Mouse (Mus musculus) small intestine, adult 2 months (tissue): Measurements from ENCODE around the gene D17H6S53E. TPM values are rescaled to one million over a fixed set of nuclear protein-coding genes. Genes with fewer than 3 reads are reported as not detected.
A peak's percentile ranks its signal among the peaks of the same experiment; 100 is the strongest.

Experiments used
- H3K27ac ChIP-seq: fragments of 200-500 bp; 2 replicates; pipeline ENCODE4 v1.5.1; 2012; ENCODE audit warnings: low read depth, low read length, control low read depth, inconsistent platforms; ENCODE audit not compliant: insufficient read depth
- H3K27me3 ChIP-seq: fragments of 200-500 bp; 2 replicates; pipeline ENCODE4 v1.6.1; 2012; ENCODE audit warnings: mild to moderate bottlenecking, moderate library complexity, low read length, inconsistent platforms; ENCODE audit not compliant: control insufficient read depth, insufficient read depth
- H3K36me3 ChIP-seq: fragments of 200-500 bp; 2 replicates; pipeline ENCODE4 v1.6.1; 2012; ENCODE audit warnings: mild to moderate bottlenecking, low read length, control low read depth, inconsistent platforms; ENCODE audit not compliant: control insufficient read depth, insufficient read depth
- H3K4me1 ChIP-seq: fragments of 200-500 bp; 2 replicates; pipeline ENCODE4 v1.6.1; 2012; ENCODE audit warnings: low read length, inconsistent platforms, mixed read lengths; ENCODE audit not compliant: control insufficient read depth, insufficient read depth, insufficient read length
- H3K4me3 ChIP-seq: fragments of 200-500 bp; 2 replicates; pipeline ENCODE4 v1.5.1; 2012; ENCODE audit warnings: low read depth, mild to moderate bottlenecking, control low read depth, inconsistent platforms, low read length, moderate library complexity
- CTCF ChIP-seq: fragments of 200-500 bp; IDR thresholded peaks from 2 replicates; pipeline ENCODE4 v1.5.1; 2012; ENCODE audit warnings: low read depth, mild to moderate bottlenecking, control low read depth, inconsistent platforms, low read length, moderate library complexity, mixed read lengths; ENCODE audit not compliant: insufficient replicate concordance, insufficient read length; ENCODE audit errors: extremely low read depth
- POLR2A ChIP-seq: fragments of 200-500 bp; IDR thresholded peaks from 2 replicates; pipeline ENCODE4 v1.6.1; 2012; ENCODE audit warnings: low read depth, mild to moderate bottlenecking, control low read depth, inconsistent platforms, low read length, moderate library complexity
- WGBS: fragments of 180-500 bp; shearing (Covaris S2); methylation state at CpG from one replicate; pipeline ENCODE4 v1.1.7; 2018; 5-methylcytosine and 5-hydroxymethylcytosine counted together
- polyA plus RNA-seq: library from polyadenylated mRNA; depleted of rRNA; stranded (reverse); fragments of >200 nt; gene quantifications from 2 replicates; pipeline ENCODE4 v1.2.3, GENCODE M21; 2012

D17H6S53E gene
- polyA plus RNA-seq, 1 experiment: 16.2 TPM

- H3K4me3 ChIP-seq: no peak overlapping the region
Observed at GRCm38 (mm10) chr17:35166352-35167035, 40.3 kb downstream of the D17H6S53E start.

GRCm38 (mm10) chr17:35167794-35168193, 41.6 kb downstream of the D17H6S53E start:
- WGBS: 88% methylated on average over 7 of the region's 7 CpGs
- H3K4me1 ChIP-seq: peaks cover 13% of the 10 kb centered on the region
- H3K4me3 ChIP-seq: no peak overlapping the region

More at GRCm38 (mm10) chr17:35166352-35167035, 40.3 kb downstream of the D17H6S53E start:
- 66% methylated on average over 8 of the region's 8 CpGs for WGBS
- H3K36me3 ChIP-seq: peaks cover 7% of the 10 kb centered on the region; the same call in 1 of the 2 replicates
- no peak for TF ChIP-seq POLR2A
- TF ChIP-seq CTCF: peak; percentile 19; the same call in 1 of the 2 replicates
- H3K27me3 ChIP-seq: no peaks in the 10 kb centered on the region
- no peak overlapping the region for H3K27ac ChIP-seq
- peaks cover 10% of the 10 kb centered on the region; the same call in 1 of the 2 replicates for H3K4me1 ChIP-seq

GRCm38 (mm10) chr17:35168541-35169207, 42.5 kb downstream of the D17H6S53E start:
- Histone ChIP-seq H3K27ac (no peak overlapping the region), H3K4me1 (peaks cover 17% of the 10 kb centered on the region), H3K27me3 (no peaks in the 10 kb centered on the region), H3K36me3 (no peaks in the 10 kb centered on the region), H3K4me3 (no peak overlapping the region)
- TF ChIP-seq CTCF (peak; percentile 32; the same call in 1 of the 2 replicates), POLR2A (no peak)
- 10% methylated on average over 4 of the region's 4 CpGs for WGBS

More at GRCm38 (mm10) chr17:35167794-35168193, 41.6 kb downstream of the D17H6S53E start:
- no peaks in the 10 kb centered on the region for H3K27me3 ChIP-seq
- no peaks in the 10 kb centered on the region for H3K36me3 ChIP-seq
- no peak overlapping the region for H3K27ac ChIP-seq
- TF ChIP-seq CTCF: no peak
- TF ChIP-seq POLR2A: no peak

GRCm38 (mm10) chr17:35172445-35173234, 46.5 kb downstream of the D17H6S53E start:
- TF ChIP-seq POLR2A (no peak), CTCF (no peak)
- peak overlapping the region; percentile 39 for H3K4me3 ChIP-seq
- no peaks in the 10 kb centered on the region for H3K27me3 ChIP-seq
- WGBS: 73% methylated on average over 11 of the region's 11 CpGs
- no peaks in the 10 kb centered on the region for H3K36me3 ChIP-seq
- peaks cover 18% of the 10 kb centered on the region for H3K4me1 ChIP-seq
- peak overlapping the region; percentile 79 for H3K27ac ChIP-seq

GRCm38 (mm10) chr17:35173329-35173728, 47.2 kb downstream of the D17H6S53E start:
- Histone ChIP-seq H3K36me3 (no peaks in the 10 kb centered on the region), H3K27me3 (no peaks in the 10 kb centered on the region), H3K27ac (peak overlapping the region; percentile 79), H3K4me3 (no peak overlapping the region), H3K4me1 (peaks cover 18% of the 10 kb centered on the region)
- 74% methylated on average over 3 of the region's 3 CpGs for WGBS
- TF ChIP-seq CTCF: no peak
- no peak for TF ChIP-seq POLR2A

GRCm38 (mm10) chr17:35174201-35174977, 48.2 kb downstream of the D17H6S53E start:
- no peak overlapping the region for H3K4me3 ChIP-seq
- 15% methylated on average over 8 of the region's 8 CpGs for WGBS
- no peaks in the 10 kb centered on the region for H3K27me3 ChIP-seq
- TF ChIP-seq CTCF: no peak
- no peak for TF ChIP-seq POLR2A
- no peaks in the 10 kb centered on the region for H3K36me3 ChIP-seq
- peaks cover 18% of the 10 kb centered on the region for H3K4me1 ChIP-seq
- H3K27ac ChIP-seq: peak overlapping the region; percentile 79
